Mouse (Mus musculus): Measurements from ENCODE around the gene Vmn1r20. TPM values are rescaled to one million over a fixed set of nuclear protein-coding genes. Genes with fewer than 3 reads are reported as not detected.
"Not testable (repeated sequence)": the region's sequence is repeated elsewhere in the genome, so short reads cannot be mapped to it uniquely, and the experiment has no call there.

Vmn1r20 gene
- total RNA-seq (2015; ENCODE audit: low replicate concordance) (not detected in 2 replicates), total RNA-seq (2017; ENCODE audit: low replicate concordance) (not detected in 2 replicates)

- ATAC-seq (replicated peaks; ENCODE audit: low FRiP score, poor library complexity, severe bottlenecking), result no peak
These were observed at the start of gene Vmn1r20 for GRCm38 (mm10) chr6:57428630-57429029. TSS of gene Vmn1r20 (plus strand) at chr6:57428930.

- no peak for ATAC-seq (replicated peaks; ENCODE audit: low FRiP score, poor library complexity, severe bottlenecking)
These were observed 33.0 kb upstream of the Vmn1r20 start, which contains the start of gene Vmn1r18 for GRCm38 (mm10) chr6:57395683-57396082. TSS of gene Vmn1r18 (minus strand) at chr6:57395783.

- not testable (repeated sequence) for ATAC-seq (replicated peaks; ENCODE audit: low FRiP score, poor library complexity, severe bottlenecking)
These were observed 25.2 kb upstream of the Vmn1r20 start, which contains the start of gene Vmn1r19 for GRCm38 (mm10) chr6:57403480-57403879. TSS of gene Vmn1r19 (plus strand) at chr6:57403780.

- ATAC-seq (replicated peaks; ENCODE audit: low FRiP score, poor library complexity, severe bottlenecking), result no peak
These were observed 2.5 kb downstream of the Vmn1r20 start for GRCm38 (mm10) chr6:57431196-57431595.

- ATAC-seq (replicated peaks; ENCODE audit: low FRiP score, poor library complexity, severe bottlenecking), result not testable (repeated sequence)
These were observed 39.4 kb downstream of the Vmn1r20 start for GRCm38 (mm10) chr6:57468161-57468560.

Other genes starting within 250 kb of the Vmn1r20 start
- not detected in 2 replicates for gene Vmn1r13, start 225.6 kb upstream of the Vmn1r20 start, total RNA-seq (2015; ENCODE audit: low replicate concordance)
- not detected in 2 replicates for gene Vmn1r13, start 225.6 kb upstream of the Vmn1r20 start, total RNA-seq (2017; ENCODE audit: low replicate concordance)
- not detected in 2 replicates for gene Vmn1r14, start 197.2 kb upstream of the Vmn1r20 start, total RNA-seq (2015; ENCODE audit: low replicate concordance)
- not detected in 2 replicates for gene Vmn1r14, start 197.2 kb upstream of the Vmn1r20 start, total RNA-seq (2017; ENCODE audit: low replicate concordance)
- not detected in 2 replicates for gene Vmn1r15, start 171.0 kb upstream of the Vmn1r20 start, total RNA-seq (2015; ENCODE audit: low replicate concordance)
- gene Vmn1r15, start 171.0 kb upstream of the Vmn1r20 start, total RNA-seq (2017; ENCODE audit: low replicate concordance), result not detected in 2 replicates
- not detected in 2 replicates for gene Vmn1r16, start 99.4 kb upstream of the Vmn1r20 start, total RNA-seq (2015; ENCODE audit: low replicate concordance)
- gene Vmn1r16, start 99.4 kb upstream of the Vmn1r20 start, total RNA-seq (2017; ENCODE audit: low replicate concordance), result not detected in 2 replicates
- not detected in 2 replicates for gene Vmn1r17, start 65.2 kb upstream of the Vmn1r20 start, total RNA-seq (2015; ENCODE audit: low replicate concordance)
- gene Vmn1r17, start 65.2 kb upstream of the Vmn1r20 start, total RNA-seq (2017; ENCODE audit: low replicate concordance), result not detected in 2 replicates
- not detected in 2 replicates for gene Vmn1r18, start 33.1 kb upstream of the Vmn1r20 start, total RNA-seq (2015; ENCODE audit: low replicate concordance)
- gene Vmn1r18, start 33.1 kb upstream of the Vmn1r20 start, total RNA-seq (2017; ENCODE audit: low replicate concordance), result not detected in 2 replicates
- gene Vmn1r19, start 25.1 kb upstream of the Vmn1r20 start, total RNA-seq (2015; ENCODE audit: low replicate concordance), result not detected in 2 replicates
- not detected in 2 replicates for gene Vmn1r19, start 25.1 kb upstream of the Vmn1r20 start, total RNA-seq (2017; ENCODE audit: low replicate concordance)
- 0.42 and 1.4 TPM in 2 replicates for gene Ppm1k, start 106.5 kb downstream of the Vmn1r20 start, total RNA-seq (2015; ENCODE audit: low replicate concordance)
- 0.91 and 21.4 TPM in 2 replicates for gene Ppm1k, start 106.5 kb downstream of the Vmn1r20 start, total RNA-seq (2017; ENCODE audit: low replicate concordance)
- gene Herc6, start 152.1 kb downstream of the Vmn1r20 start, total RNA-seq (2015; ENCODE audit: low replicate concordance), result 31.4 and 47.8 TPM in 2 replicates
- 64.6 and 111 TPM in 2 replicates for gene Herc6, start 152.1 kb downstream of the Vmn1r20 start, total RNA-seq (2017; ENCODE audit: low replicate concordance)

Data from erythroid progenitor cell, adult 5-6 weeks (primary cell).